ENCODE assay signal across 19 mouse cellular contexts in genomic region chr2:45623056-45623455, GRCm38 (mm10).
A peak's percentile ranks its signal among the peaks of the same experiment; 100 is the strongest.
DNase-seq lines count a peak whose midpoint lies in the region; ATAC-seq lines count a peak whose summit lies in the region.
"Had no signal": no experiment of that assay in that cellular context is flagged by ENCODE, and none has a peak within 500 bp of the region (broad histone marks: within the 10 kb centered on the region; RNA-seq: fewer than 3 reads in every experiment).

No protein-coding gene starts in this region.

- ATAC-seq in frontal cortex, adult (ENCODE audit: low TSS enrichment): peak; percentile 100
- ATAC-seq: forebrain, postnatal 0 days; intestine, postnatal 0 days had no signal

- no peak for DNase-seq in frontal cortex, postnatal 14 days (ENCODE audit: low spot score in 2 of 2)
- DNase-seq in layer of hippocampus, adult 9-10 months (ENCODE audit: low spot score): peak; percentile 21
- DNase-seq in layer of hippocampus, postnatal 14 days (ENCODE audit: low spot score in 2 of 2): no peak
- DNase-seq in brain, adult 2 months (ENCODE audit: low read depth, low spot score): peak; percentile 80
- DNase-seq in right cerebral cortex, postnatal 14 days: peak; percentile 6
- DNase-seq in testis, postnatal 10 days (ENCODE audit: low spot score): no peak
- no peak for DNase-seq in thymus, postnatal 36 days
- DNase-seq: adrenal gland, postnatal 25 days; cerebellum, postnatal 14 days; forebrain, postnatal 0 days; gastrocnemius, postnatal 14 days; heart, adult 18-20 months; heart, postnatal 14 days; kidney, postnatal 25 days; liver, embryonic 13.5 days; lung, adult 2 months; lung, postnatal 14 days had no signal

Comparison
In these comparisons a context has a peak if more than half of its experiments do, and no peak if none do; other contexts are left out.
1. DNase-seq: peak in layer of hippocampus, adult 9-10 months (single experiment), brain, adult 2 months (single experiment) and right cerebral cortex, postnatal 14 days (single experiment); none in frontal cortex, postnatal 14 days (0 of 2), layer of hippocampus, postnatal 14 days (0 of 2), testis, postnatal 10 days (single experiment) and thymus, postnatal 36 days (0 of 2).